Mouse (Mus musculus) stomach, embryonic 15.5 days (tissue): Measurements from ENCODE around the gene Bpifa3. TPM values are rescaled to one million over a fixed set of nuclear protein-coding genes. Genes with fewer than 3 reads are reported as not detected.
"Not testable (repeated sequence)": the region's sequence is repeated elsewhere in the genome, so short reads cannot be mapped to it uniquely, and the experiment has no call there.

Experiments used
- ATAC-seq: fragments of 200-750 bp; cut with Nextera tagmentation; 2 replicates; pipeline ENCODE4 v1.8.0; 2017; ENCODE audit warnings: low read depth, moderate number of reproducible peaks, moderate TSS enrichment; ENCODE audit not compliant: insufficient read depth, low FRiP score
- H3K27ac ChIP-seq: fragments of 300-500 bp; sonication (generic); 2 replicates; pipeline ENCODE4 v1.5.1; 2015; ENCODE audit warnings: mild to moderate bottlenecking, inconsistent platforms
- H3K27me3 ChIP-seq: fragments of 300-500 bp; sonication (generic); replicated peaks from 2 replicates; pipeline ENCODE4 v1.6.1; 2015; ENCODE audit warnings: inconsistent platforms
- H3K36me3 ChIP-seq: fragments of 300-500 bp; sonication (generic); 2 replicates; pipeline ENCODE4 v1.6.1; 2015; ENCODE audit warnings: inconsistent platforms
- H3K4me1 ChIP-seq: fragments of 300-500 bp; sonication (generic); 2 replicates; pipeline ENCODE4 v1.6.1; 2015; ENCODE audit warnings: inconsistent platforms
- H3K4me2 ChIP-seq: fragments of 300-500 bp; sonication (generic); 2 replicates; pipeline ENCODE4 v1.6.1; 2015; ENCODE audit warnings: mild to moderate bottlenecking, inconsistent platforms
- H3K4me3 ChIP-seq: fragments of 300-500 bp; sonication (generic); replicated peaks from 2 replicates; pipeline ENCODE4 v1.5.1; 2015; ENCODE audit warnings: inconsistent platforms
- H3K9ac ChIP-seq: fragments of 300-500 bp; sonication (generic); 2 replicates; pipeline ENCODE4 v1.6.1; 2015; ENCODE audit warnings: inconsistent platforms
- H3K9me3 ChIP-seq: fragments of 300-500 bp; sonication (generic); 2 replicates; pipeline ENCODE4 v1.6.1; 2016; ENCODE audit warnings: inconsistent platforms
- WGBS: fragments of 180-500 bp; shearing (Covaris S2); methylation state at CpG from one replicate; pipeline ENCODE4 v1.1.7; 2015; 5-methylcytosine and 5-hydroxymethylcytosine counted together
- polyA plus RNA-seq: library from polyadenylated mRNA; unstranded; fragments of >200 nt; fragmentation: Nextera tagmentation; extraction: Ambion mirVana; gene quantifications from 2 replicates; pipeline ENCODE4 v1.2.1, GENCODE M21; 2015

The Bpifa3 gene
- polyA plus RNA-seq, 1 experiment from 2014 or later = not detected

GRCm38 (mm10) chr2:154183061-154183460 lies 52.9 kb downstream of the Bpifa3 start:
- not testable (repeated sequence) for ATAC-seq, H3K27me3 ChIP-seq, H3K4me3 ChIP-seq, H3K9me3 ChIP-seq, H3K4me2 ChIP-seq, H3K36me3 ChIP-seq, H3K9ac ChIP-seq, H3K27ac ChIP-seq, H3K4me1 ChIP-seq
- 54% methylated on average over 4 of the region's 4 CpGs for WGBS

- Histone ChIP-seq H3K9ac (no peak overlapping the region), H3K9me3 (no peaks in the 10 kb centered on the region), H3K4me3 (no peak overlapping the region), H3K4me2 (no peak overlapping the region), H3K36me3 (no peaks in the 10 kb centered on the region), H3K27ac (no peak overlapping the region), H3K4me1 (no peaks in the 10 kb centered on the region), H3K27me3 (no peaks in the 10 kb centered on the region)
- ATAC-seq = no peak
- 83% methylated on average over 6 of the region's 6 CpGs for WGBS
Observed at GRCm38 (mm10) chr2:154185319-154185718, 55.2 kb downstream of the Bpifa3 start.

- no peaks in the 10 kb centered on the region for H3K27me3 ChIP-seq
- H3K4me3 ChIP-seq = no peak overlapping the region
- H3K9me3 ChIP-seq = no peaks in the 10 kb centered on the region
- H3K27ac ChIP-seq = no peak overlapping the region
- no peak overlapping the region for H3K9ac ChIP-seq
- no peaks in the 10 kb centered on the region for H3K4me1 ChIP-seq
- H3K4me2 ChIP-seq = no peak overlapping the region
- WGBS = 72% methylated on average over 3 of the region's 3 CpGs
- no peaks in the 10 kb centered on the region for H3K36me3 ChIP-seq
- no peak for ATAC-seq
Observed at GRCm38 (mm10) chr2:154185748-154186147, 55.6 kb downstream of the Bpifa3 start.

- Histone ChIP-seq H3K27me3 (no peaks in the 10 kb centered on the region), H3K9me3 (no peaks in the 10 kb centered on the region), H3K36me3 (no peaks in the 10 kb centered on the region), H3K4me1 (no peaks in the 10 kb centered on the region), H3K9ac (no peak overlapping the region), H3K27ac (no peak overlapping the region), H3K4me3 (no peak overlapping the region), H3K4me2 (no peak overlapping the region)
- WGBS = 34% methylated on average over 5 of the region's 5 CpGs
- no peak for ATAC-seq
Observed at GRCm38 (mm10) chr2:154187468-154187867, 57.3 kb downstream of the Bpifa3 start.

Other genes with a start within 250 kb of the Bpifa3 start
- not detected in 2 replicates for gene Bpifb6, start 229.9 kb upstream of the Bpifa3 start, polyA plus RNA-seq
- gene Bpifb3, start 212.1 kb upstream of the Bpifa3 start, polyA plus RNA-seq = not detected in 2 replicates
- not detected in 2 replicates for gene Bpifb4, start 192.1 kb upstream of the Bpifa3 start, polyA plus RNA-seq
- 0.08 TPM in 1 of 2 replicates, not detected in the other for gene Bpifa6, start 155.4 kb upstream of the Bpifa3 start, polyA plus RNA-seq
- not detected in 2 replicates for gene Bpifa2, start 122.1 kb upstream of the Bpifa3 start, polyA plus RNA-seq
- not detected in 2 replicates for gene Bpifa1, start 12.5 kb downstream of the Bpifa3 start, polyA plus RNA-seq
- gene Bpifa5, start 32.3 kb downstream of the Bpifa3 start, polyA plus RNA-seq = not detected in 2 replicates
- 234 and 239 TPM in 2 replicates for gene Bpifb1, start 60.5 kb downstream of the Bpifa3 start, polyA plus RNA-seq
- 0.36 and 0.83 TPM in 2 replicates for gene Bpifb5, start 93.4 kb downstream of the Bpifa3 start, polyA plus RNA-seq
- not detected in 2 replicates for gene Bpifb9a, start 127.5 kb downstream of the Bpifa3 start, polyA plus RNA-seq
- gene Bpifb9b, start 176.9 kb downstream of the Bpifa3 start, polyA plus RNA-seq = not detected in 2 replicates
- gene Cdk5rap1, start 242.7 kb downstream of the Bpifa3 start, polyA plus RNA-seq = 15.6 and 18.3 TPM in 2 replicates